Mouse (Mus musculus): Measurements from ENCODE around the gene Akap10. TPM values are rescaled to one million over a fixed set of nuclear protein-coding genes. Genes with fewer than 3 reads are reported as not detected.

Gene Akap10
- polyA plus RNA-seq, 1 experiment from 2014 or later: 12.6 TPM

DNA sequence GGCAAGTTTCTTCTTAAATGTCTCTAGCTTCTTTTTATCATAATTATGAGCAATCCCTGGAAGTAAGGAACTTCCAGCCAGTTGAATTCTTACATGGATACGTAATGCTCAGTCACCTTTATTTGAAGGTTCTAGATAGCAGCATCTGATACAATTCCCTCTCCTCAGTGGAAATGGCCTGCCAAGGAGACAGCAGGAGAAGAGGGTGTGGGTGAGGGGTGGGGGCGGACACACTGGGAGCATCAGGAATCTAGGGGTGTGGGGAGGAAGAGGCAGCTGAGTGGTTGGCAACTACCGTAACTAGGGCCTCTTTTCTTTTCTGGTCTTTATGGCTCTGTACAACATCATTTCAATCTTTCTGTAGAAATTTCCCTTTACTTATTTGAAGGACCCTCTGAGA, 10.3 kb downstream of the Akap10 start:
- ATAC-seq (ENCODE audit: low read depth) (no peak), DNase-seq (ENCODE audit: low spot score) (no peak)
- H3K4me2 ChIP-seq (ENCODE audit: low read depth, low read length): no peak overlapping the region
- peaks cover 39% of the 10 kb centered on the region for H3K36me3 ChIP-seq (ENCODE audit: control insufficient read depth, insufficient read depth, low read length)
- H3K27me3 ChIP-seq (replicated peaks; ENCODE audit: control insufficient read depth, insufficient read depth, low read length): no peaks in the 10 kb centered on the region
- no peaks in the 10 kb centered on the region for H3K4me1 ChIP-seq (ENCODE audit: control insufficient read depth, insufficient read depth, low read length)
- no peak overlapping the region for H3K9ac ChIP-seq (ENCODE audit: low read depth, low read length)
- H3K9me3 ChIP-seq (ENCODE audit: control insufficient read depth, low read length): no peaks in the 10 kb centered on the region
- no peak overlapping the region for H3K4me3 ChIP-seq (ENCODE audit: low read depth, low read length)
- no peak overlapping the region for H3K27ac ChIP-seq (replicated peaks; ENCODE audit: low read depth, low read length)
- 94% methylated on average over 3 of the region's 3 CpGs for WGBS

DNA sequence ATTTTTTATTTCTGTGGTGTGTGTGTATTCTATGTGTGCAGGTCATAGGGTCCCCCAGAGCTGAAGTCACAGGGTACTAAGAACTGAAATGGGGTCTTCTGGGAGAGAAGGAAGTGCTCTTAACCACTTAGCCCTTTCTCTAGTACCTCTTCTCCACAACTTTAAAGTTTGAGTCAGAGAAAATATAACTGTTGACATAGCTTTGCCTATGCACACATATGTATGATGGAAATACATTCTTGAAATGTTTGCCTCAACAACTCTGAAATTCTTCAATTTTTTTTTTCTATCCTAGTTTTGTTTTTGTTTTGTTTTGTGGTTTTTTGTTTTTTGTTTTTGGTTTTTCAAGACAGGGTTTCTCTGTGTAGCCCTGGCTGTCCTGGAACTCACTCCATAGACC, 21.7 kb downstream of the Akap10 start:
- DNase-seq (ENCODE audit: low spot score): no peak
- no peak for ATAC-seq (ENCODE audit: low read depth)
- Histone ChIP-seq H3K9ac (ENCODE audit: low read depth, low read length) (no peak overlapping the region), H3K27me3 (replicated peaks; ENCODE audit: control insufficient read depth, insufficient read depth, low read length) (no peaks in the 10 kb centered on the region), H3K4me2 (ENCODE audit: low read depth, low read length) (no peak overlapping the region), H3K4me3 (ENCODE audit: low read depth, low read length) (no peak overlapping the region), H3K36me3 (ENCODE audit: control insufficient read depth, insufficient read depth, low read length) (peaks cover 74% of the 10 kb centered on the region), H3K9me3 (ENCODE audit: control insufficient read depth, low read length) (no peaks in the 10 kb centered on the region), H3K4me1 (ENCODE audit: control insufficient read depth, insufficient read depth, low read length) (no peaks in the 10 kb centered on the region), H3K27ac (replicated peaks; ENCODE audit: low read depth, low read length) (no peak overlapping the region)

DNA sequence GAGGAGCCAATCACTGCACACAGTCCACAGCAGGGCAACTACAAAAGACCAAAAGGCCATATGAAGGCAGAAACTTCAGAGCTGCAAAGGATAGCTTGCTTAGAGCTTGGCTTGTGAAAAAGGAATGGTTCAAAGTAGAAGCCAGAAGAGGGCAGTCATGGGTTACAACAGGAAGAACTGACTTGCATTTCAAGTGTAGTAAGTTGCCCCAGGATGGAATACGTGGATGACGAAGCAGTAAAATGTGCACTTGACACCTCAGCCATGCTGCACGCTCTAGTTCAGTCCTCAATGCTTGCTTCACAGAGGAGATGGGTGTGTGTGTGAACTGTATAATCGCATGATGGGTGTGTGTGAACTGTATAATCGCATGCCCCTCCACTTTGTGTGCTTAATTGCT, 47.9 kb downstream of the Akap10 start:
- DNase-seq (ENCODE audit: low spot score): peak; percentile 39
- Histone ChIP-seq H3K4me2 (ENCODE audit: low read depth, low read length) (no peak overlapping the region), H3K4me3 (ENCODE audit: low read depth, low read length) (no peak overlapping the region), H3K27me3 (replicated peaks; ENCODE audit: control insufficient read depth, insufficient read depth, low read length) (no peaks in the 10 kb centered on the region), H3K36me3 (ENCODE audit: control insufficient read depth, insufficient read depth, low read length) (peaks cover 67% of the 10 kb centered on the region), H3K4me1 (ENCODE audit: control insufficient read depth, insufficient read depth, low read length) (no peaks in the 10 kb centered on the region), H3K9ac (ENCODE audit: low read depth, low read length) (no peak overlapping the region), H3K27ac (replicated peaks; ENCODE audit: low read depth, low read length) (no peak overlapping the region), H3K9me3 (ENCODE audit: control insufficient read depth, low read length) (no peaks in the 10 kb centered on the region)
- ATAC-seq (ENCODE audit: low read depth): 0 out of 2 replicates have a peak, but pooled peaks have one; percentile 22
- WGBS: 76% methylated on average over 5 of the region's 5 CpGs

DNA sequence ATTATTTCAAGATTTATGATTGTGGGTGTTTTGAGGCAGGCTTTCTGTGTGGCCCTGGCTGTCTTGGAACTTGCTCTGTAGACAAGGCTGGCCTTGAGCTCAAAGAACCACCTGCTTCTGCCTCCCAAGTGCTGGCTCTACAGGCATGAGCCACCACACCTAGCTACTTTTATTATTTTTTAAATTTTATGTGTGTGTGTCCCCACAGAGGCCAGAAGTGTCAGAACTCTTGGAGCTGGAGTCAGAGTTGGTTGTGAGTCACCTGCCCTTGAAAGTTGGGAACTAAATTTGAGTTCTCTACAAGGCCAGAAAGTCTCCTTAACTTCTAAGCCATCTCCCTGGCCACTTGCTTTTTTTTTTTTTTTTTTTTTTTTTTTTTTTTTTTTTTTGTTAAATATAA, 50.1 kb downstream of the Akap10 start:
- no peak overlapping the region for H3K4me2 ChIP-seq (ENCODE audit: low read depth, low read length)
- ATAC-seq (ENCODE audit: low read depth) (no peak), DNase-seq (ENCODE audit: low spot score) (no peak)
- no peaks in the 10 kb centered on the region for H3K27me3 ChIP-seq (replicated peaks; ENCODE audit: control insufficient read depth, insufficient read depth, low read length)
- no peaks in the 10 kb centered on the region for H3K9me3 ChIP-seq (ENCODE audit: control insufficient read depth, low read length)
- peaks cover 72% of the 10 kb centered on the region for H3K36me3 ChIP-seq (ENCODE audit: control insufficient read depth, insufficient read depth, low read length)
- no peak overlapping the region for H3K27ac ChIP-seq (replicated peaks; ENCODE audit: low read depth, low read length)
- H3K9ac ChIP-seq (ENCODE audit: low read depth, low read length): no peak overlapping the region
- H3K4me3 ChIP-seq (ENCODE audit: low read depth, low read length): no peak overlapping the region
- H3K4me1 ChIP-seq (ENCODE audit: control insufficient read depth, insufficient read depth, low read length): no peaks in the 10 kb centered on the region

DNA sequence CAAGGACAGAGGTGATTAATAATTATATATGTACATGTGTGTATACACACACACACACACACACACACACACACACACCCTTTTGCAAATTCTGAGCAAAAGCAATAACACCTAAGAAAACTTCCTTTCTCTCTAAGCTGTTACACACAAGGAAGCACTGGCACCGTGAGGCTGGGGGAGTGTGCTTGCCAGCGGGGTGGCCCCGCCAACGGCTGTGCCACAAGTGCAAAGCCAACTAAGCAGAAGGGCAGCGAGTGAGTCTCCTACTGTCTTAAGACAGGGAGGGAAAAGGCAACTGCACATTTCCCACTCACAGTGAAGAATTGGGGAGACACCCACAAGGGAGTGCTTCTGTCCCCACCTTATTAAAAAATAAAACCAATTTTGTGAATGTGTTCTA, 58.2 kb downstream of the Akap10 start:
- no peak overlapping the region for H3K9ac ChIP-seq (ENCODE audit: low read depth, low read length)
- no peak overlapping the region for H3K4me2 ChIP-seq (ENCODE audit: low read depth, low read length)
- H3K9me3 ChIP-seq (ENCODE audit: control insufficient read depth, low read length): no peaks in the 10 kb centered on the region; the same call in 1 of the 2 replicates
- H3K27me3 ChIP-seq (replicated peaks; ENCODE audit: control insufficient read depth, insufficient read depth, low read length): no peaks in the 10 kb centered on the region
- 94% methylated on average over 5 of the region's 5 CpGs for WGBS
- H3K36me3 ChIP-seq (ENCODE audit: control insufficient read depth, insufficient read depth, low read length): peaks cover 74% of the 10 kb centered on the region
- H3K4me1 ChIP-seq (ENCODE audit: control insufficient read depth, insufficient read depth, low read length): no peaks in the 10 kb centered on the region
- no peak overlapping the region for H3K4me3 ChIP-seq (ENCODE audit: low read depth, low read length)
- DNase-seq (ENCODE audit: low spot score) (no peak), ATAC-seq (ENCODE audit: low read depth) (no peak)
- H3K27ac ChIP-seq (replicated peaks; ENCODE audit: low read depth, low read length): no peak overlapping the region

DNA sequence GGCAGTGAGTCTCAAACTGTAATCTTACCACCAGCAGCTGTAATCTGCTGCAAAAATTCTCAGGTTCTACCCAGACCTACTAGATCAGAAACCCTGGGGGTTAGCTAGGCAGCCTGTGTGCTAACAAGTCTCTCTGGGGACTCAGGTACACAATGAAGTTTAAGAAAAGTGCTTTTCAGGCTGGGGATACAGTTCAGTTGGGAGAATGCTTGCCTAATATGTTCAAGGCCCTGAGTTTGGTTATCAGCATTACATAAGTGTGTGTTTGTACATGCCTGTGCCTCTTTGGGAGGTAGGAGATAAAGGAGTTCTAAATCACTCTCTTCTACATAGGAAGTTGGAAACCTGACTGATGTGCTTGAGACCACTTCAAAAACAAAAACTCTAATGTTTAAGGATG, 63.2 kb downstream of the Akap10 start:
- Histone ChIP-seq H3K9ac (ENCODE audit: low read depth, low read length) (no peak overlapping the region), H3K4me3 (ENCODE audit: low read depth, low read length) (no peak overlapping the region), H3K36me3 (ENCODE audit: control insufficient read depth, insufficient read depth, low read length) (peaks cover 34% of the 10 kb centered on the region), H3K27me3 (replicated peaks; ENCODE audit: control insufficient read depth, insufficient read depth, low read length) (no peaks in the 10 kb centered on the region), H3K4me2 (ENCODE audit: low read depth, low read length) (no peak overlapping the region), H3K27ac (replicated peaks; ENCODE audit: low read depth, low read length) (no peak overlapping the region), H3K9me3 (ENCODE audit: control insufficient read depth, low read length) (no peaks in the 10 kb centered on the region), H3K4me1 (ENCODE audit: control insufficient read depth, insufficient read depth, low read length) (no peaks in the 10 kb centered on the region)
- DNase-seq (ENCODE audit: low spot score) (peak; percentile 9), ATAC-seq (ENCODE audit: low read depth) (no peak)

DNA sequence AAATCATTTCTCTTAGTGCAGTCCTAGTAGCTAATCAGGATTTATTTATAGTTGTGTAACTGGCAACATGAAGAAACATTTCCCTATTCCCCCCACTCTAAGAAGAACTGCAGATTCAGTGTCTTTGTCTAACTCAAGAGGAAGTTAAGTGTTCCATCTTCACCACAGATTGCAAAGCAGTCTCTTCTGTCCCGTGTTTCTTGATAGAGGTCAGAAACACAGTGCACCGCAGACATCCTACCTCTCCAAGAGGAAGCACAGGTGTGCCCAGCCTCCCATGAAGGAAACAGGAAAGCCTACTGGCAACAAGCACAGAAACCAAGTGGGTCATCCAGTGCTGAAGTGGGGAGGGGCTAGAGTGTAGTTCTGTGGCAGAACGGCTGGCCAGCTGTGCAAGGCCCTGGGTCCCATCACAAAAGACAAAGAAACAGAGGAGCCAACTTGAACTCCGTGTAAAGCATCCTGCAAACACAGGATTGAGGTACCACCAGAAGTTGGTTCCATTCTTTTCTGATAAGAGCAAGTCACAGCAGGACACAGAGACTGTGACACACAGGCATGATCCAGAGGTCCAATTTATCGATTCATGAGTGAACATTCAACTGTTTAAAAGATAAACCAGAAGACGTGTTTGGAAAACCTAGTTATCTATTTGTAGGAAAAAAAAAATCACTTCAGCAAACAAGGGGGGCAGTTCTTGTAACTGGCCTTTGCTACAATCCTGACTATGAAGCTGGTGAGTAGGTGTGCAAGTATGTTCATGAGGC, 68.1 kb downstream of the Akap10 start:
- Histone ChIP-seq H3K36me3 (ENCODE audit: control insufficient read depth, insufficient read depth, low read length) (0 out of 2 replicates have a peak, but pooled peaks cover 5% of the 10 kb centered on the region), H3K4me3 (ENCODE audit: low read depth, low read length) (no peak overlapping the region), H3K4me1 (ENCODE audit: control insufficient read depth, insufficient read depth, low read length) (no peaks in the 10 kb centered on the region), H3K27ac (replicated peaks; ENCODE audit: low read depth, low read length) (no peak overlapping the region), H3K9ac (ENCODE audit: low read depth, low read length) (no peak overlapping the region), H3K4me2 (ENCODE audit: low read depth, low read length) (no peak overlapping the region), H3K27me3 (replicated peaks; ENCODE audit: control insufficient read depth, insufficient read depth, low read length) (no peaks in the 10 kb centered on the region), H3K9me3 (ENCODE audit: control insufficient read depth, low read length) (no peaks in the 10 kb centered on the region)
- 76% methylated on average over 6 of the region's 6 CpGs for WGBS
- ATAC-seq (ENCODE audit: low read depth) (no peak), DNase-seq (ENCODE audit: low spot score) (no peak)

DNA sequence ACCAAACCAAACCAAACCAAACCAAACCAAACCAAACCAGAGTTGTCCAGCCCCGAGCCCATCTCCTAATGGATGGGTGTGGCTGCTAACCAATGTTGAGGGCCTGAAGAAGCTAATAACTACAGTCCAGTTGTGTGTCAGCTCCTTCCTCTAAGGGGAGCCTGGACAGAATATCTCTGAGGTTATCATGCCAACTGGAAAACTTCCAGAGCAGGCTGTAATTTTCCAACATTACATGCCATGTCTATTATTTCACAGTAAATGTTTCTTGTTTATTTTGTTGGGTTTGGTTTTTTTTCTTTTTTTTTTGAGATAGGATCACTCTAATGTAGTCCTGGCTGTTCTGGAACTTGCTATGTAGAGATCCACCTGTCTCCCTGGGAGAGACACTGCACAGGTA, 70.7 kb downstream of the Akap10 start:
- H3K9ac ChIP-seq (ENCODE audit: low read depth, low read length): no peak overlapping the region
- H3K27me3 ChIP-seq (replicated peaks; ENCODE audit: control insufficient read depth, insufficient read depth, low read length): no peaks in the 10 kb centered on the region
- WGBS: 65% methylated on average over 1 of the region's 1 CpGs
- H3K4me2 ChIP-seq (ENCODE audit: low read depth, low read length): no peak overlapping the region
- no peak for DNase-seq (ENCODE audit: low spot score)
- no peak for ATAC-seq (ENCODE audit: low read depth)
- H3K27ac ChIP-seq (replicated peaks; ENCODE audit: low read depth, low read length): no peak overlapping the region
- no peaks in the 10 kb centered on the region for H3K4me1 ChIP-seq (ENCODE audit: control insufficient read depth, insufficient read depth, low read length)
- H3K36me3 ChIP-seq (ENCODE audit: control insufficient read depth, insufficient read depth, low read length): no peaks in the 10 kb centered on the region
- no peak overlapping the region for H3K4me3 ChIP-seq (ENCODE audit: low read depth, low read length)
- no peaks in the 10 kb centered on the region for H3K9me3 ChIP-seq (ENCODE audit: control insufficient read depth, low read length)

DNA sequence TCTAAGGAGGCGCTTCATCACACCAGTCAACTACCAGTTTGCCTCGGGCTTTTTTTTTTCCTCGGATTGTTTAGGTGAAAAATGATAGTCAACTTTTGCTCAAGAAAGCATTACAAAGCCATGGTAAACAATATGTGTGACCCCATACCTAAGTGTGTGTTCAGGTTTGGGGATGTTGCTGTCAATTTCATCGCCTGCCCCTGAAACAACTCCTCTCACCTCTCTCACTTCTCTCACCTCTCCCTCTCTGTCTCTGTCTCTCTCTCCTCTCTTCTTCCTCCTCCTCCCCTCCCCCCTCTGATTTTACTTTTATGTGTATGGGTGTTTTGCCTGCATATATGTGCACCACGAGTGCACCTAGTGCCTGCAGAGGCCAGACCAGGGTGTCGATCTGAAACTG, 74.5 kb downstream of the Akap10 start:
- no peak for ATAC-seq (ENCODE audit: low read depth)
- H3K9me3 ChIP-seq (ENCODE audit: control insufficient read depth, low read length): no peaks in the 10 kb centered on the region
- no peak for DNase-seq (ENCODE audit: low spot score)
- peaks cover 6% of the 10 kb centered on the region for H3K4me1 ChIP-seq (ENCODE audit: control insufficient read depth, insufficient read depth, low read length)
- peak overlapping the region; percentile 96 for H3K9ac ChIP-seq (ENCODE audit: low read depth, low read length)
- H3K36me3 ChIP-seq (ENCODE audit: control insufficient read depth, insufficient read depth, low read length): peaks cover 14% of the 10 kb centered on the region; the same call in 1 of the 2 replicates
- H3K4me3 ChIP-seq (ENCODE audit: low read depth, low read length): peak overlapping the region; percentile 95
- no peaks in the 10 kb centered on the region for H3K27me3 ChIP-seq (replicated peaks; ENCODE audit: control insufficient read depth, insufficient read depth, low read length)
- peak overlapping the region; percentile 87 for H3K4me2 ChIP-seq (ENCODE audit: low read depth, low read length)
- 39% methylated on average over 6 of the region's 6 CpGs for WGBS
- H3K27ac ChIP-seq (replicated peaks; ENCODE audit: low read depth, low read length): 0 out of 2 replicates have a peak overlapping the region, but pooled peaks have one; percentile 88
